Comparison of ENCODE assay signal across 13 mouse cellular contexts in the genomic region with DNA sequence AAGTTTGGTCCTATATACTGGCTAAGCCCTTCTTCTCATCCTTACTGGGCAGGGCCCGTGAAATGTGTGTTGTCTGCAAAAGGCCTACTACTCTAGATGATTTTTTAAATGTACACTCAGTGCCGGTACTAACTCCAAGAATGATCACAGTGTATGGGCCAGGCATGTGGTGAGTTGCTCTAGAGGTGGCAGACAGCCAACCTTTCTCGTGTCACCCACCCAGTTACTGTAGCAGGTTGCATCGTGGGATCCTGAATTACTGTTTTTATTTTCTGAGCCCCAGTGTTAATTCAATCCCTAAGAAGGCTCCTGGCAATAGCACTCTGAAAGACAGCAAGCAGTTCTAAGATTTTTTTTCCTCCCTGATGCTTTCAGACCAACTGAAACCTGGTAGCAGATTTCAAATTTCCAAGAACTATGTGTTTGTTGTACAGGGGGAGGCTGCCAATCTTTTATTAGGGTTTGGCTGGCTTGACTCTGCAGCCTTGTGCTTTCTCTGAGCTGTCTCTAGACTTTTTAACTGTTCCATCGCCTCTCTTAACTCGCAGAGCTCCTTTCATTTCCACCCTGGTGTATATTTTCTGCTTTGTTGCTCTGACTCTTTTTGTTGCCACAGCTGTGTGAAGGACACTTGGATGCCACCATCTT. TPM values are rescaled to one million over a fixed set of nuclear protein-coding genes. Genes with fewer than 3 reads are reported as not detected.
DNase-seq lines count a peak whose midpoint lies in the region; ATAC-seq and TF ChIP-seq lines count a peak whose summit lies in the region.
"Had no signal": no experiment of that assay in that cellular context is flagged by ENCODE, and none has a peak within 500 bp of the region (broad histone marks: within the 10 kb centered on the region; RNA-seq: fewer than 3 reads in every experiment).

No protein-coding gene starts in this region.

- H3K4me3 ChIP-seq in gastrocnemius, adult 2 months: no peak overlapping the region
- no peak overlapping the region for H3K4me3 ChIP-seq in lung, postnatal 0 days (ENCODE audit: low read depth, low read length)
- H3K4me3 ChIP-seq in limb, embryonic 15.5 days: no peak overlapping the region
- H3K4me3 ChIP-seq: liver, embryonic 13.5 days; megakaryocyte, embryonic 14.5 days; myocyte had no signal

- H3K27ac ChIP-seq in gastrocnemius, adult 2 months: no peak overlapping the region
- H3K27ac ChIP-seq in lung, postnatal 0 days (ENCODE audit: low read length): no peak overlapping the region
- peak overlapping the region; percentile 39 for H3K27ac ChIP-seq in limb, embryonic 15.5 days
- H3K27ac ChIP-seq: liver, embryonic 13.5 days had no signal

- no peak for TF ChIP-seq CTCF in gastrocnemius, adult 2 months (IDR thresholded peaks at IDR 0.05)
- no peak for TF ChIP-seq CTCF in lung, postnatal 0 days (IDR thresholded peaks at IDR 0.05)

- intact Hi-C loops in gastrocnemius, adult 2 months (cut with DNase I): no loop called here

- WGBS in lung, postnatal 0 days: 44% methylated on average over 6 of the region's 6 CpGs
- WGBS in limb, embryonic 15.5 days: 44% methylated on average over 6 of the region's 6 CpGs

- peak; percentile 1 for DNase-seq in gastrocnemius, adult 18-20 months (ENCODE audit: low spot score)
- DNase-seq in gastrocnemius, adult 2 months: no peak
- peak; percentile 6 for DNase-seq in lung, postnatal 0 days (ENCODE audit: low spot score)
- no peak for DNase-seq in lung, postnatal 14 days
- peak; percentile 32 for DNase-seq in adipocyte (ENCODE audit: low spot score)
- DNase-seq: adrenal gland, postnatal 25 days; cerebellum, adult 11-12 months; kidney, adult 18-20 months; liver, embryonic 13.5 days had no signal

- no peak for TF ChIP-seq EP300 in lung, postnatal 0 days (IDR thresholded peaks at IDR 0.05)

- no peak overlapping the region for H3K9ac ChIP-seq in lung, postnatal 0 days (replicated peaks; ENCODE audit: low read depth)
- H3K9ac ChIP-seq in limb, embryonic 15.5 days: no peak overlapping the region
- H3K9ac ChIP-seq: liver, embryonic 13.5 days had no signal

- H3K4me1 ChIP-seq in lung, postnatal 0 days (ENCODE audit: insufficient read depth, low read depth, low read length): no peaks in the 10 kb centered on the region
- 0 out of 2 replicates have a peak, but pooled peaks cover 4% of the 10 kb centered on the region for H3K4me1 ChIP-seq in limb, embryonic 15.5 days
- H3K4me1 ChIP-seq: liver, embryonic 13.5 days; megakaryocyte, embryonic 14.5 days had no signal

- H3K4me2 ChIP-seq in lung, postnatal 0 days (replicated peaks; ENCODE audit: low read depth, low read length): no peak overlapping the region
- no peak overlapping the region for H3K4me2 ChIP-seq in limb, embryonic 15.5 days
- H3K4me2 ChIP-seq: liver, embryonic 13.5 days had no signal

- H3K27me3 ChIP-seq in lung, postnatal 0 days (replicated peaks; ENCODE audit: insufficient read depth, low read length): no peaks in the 10 kb centered on the region
- H3K27me3 ChIP-seq in limb, embryonic 15.5 days: peaks cover 11% of the 10 kb centered on the region; the same call in 1 of the 2 replicates
- H3K27me3 ChIP-seq: liver, embryonic 13.5 days had no signal

- ATAC-seq in lung, postnatal 0 days: no peak
- ATAC-seq in limb, embryonic 15.5 days (ENCODE audit: insufficient number of reproducible peaks, low FRiP score, low TSS enrichment, low read depth): peak; percentile 61; the same call in 1 of the 2 replicates
- no peak for ATAC-seq in megakaryocyte-erythroid progenitor cell, adult 5-6 weeks (replicated peaks; ENCODE audit: low FRiP score, low TSS enrichment, poor library complexity, severe bottlenecking)

- H3K9me3 ChIP-seq in lung, postnatal 0 days (ENCODE audit: low read length): no peaks in the 10 kb centered on the region
- H3K9me3 ChIP-seq in limb, embryonic 15.5 days: no peaks in the 10 kb centered on the region
- H3K9me3 ChIP-seq: liver, embryonic 13.5 days; megakaryocyte, embryonic 14.5 days had no signal

- no peaks in the 10 kb centered on the region for H3K36me3 ChIP-seq in lung, postnatal 0 days (ENCODE audit: insufficient read depth, low read length)
- H3K36me3 ChIP-seq in limb, embryonic 15.5 days: no peaks in the 10 kb centered on the region
- H3K36me3 ChIP-seq: liver, embryonic 13.5 days had no signal

RNA-seq across cellular contexts. Expression of a gene that starts 31.0 kb away (rescaled TPM):
- 1 to 10 TPM; 1.1 to 1.2 TPM for total RNA-seq in gastrocnemius, adult 18-20 months (2021)
- total RNA-seq in gastrocnemius, adult 2 months (2021): 1 to 10 TPM; 1.7 to 2.9 TPM
- polyA plus RNA-seq in lung, postnatal 0 days (2015; fragmentation: Nextera tagmentation; extraction: Ambion mirVana): 47.4 and 48.4 TPM in 2 replicates
- polyA plus RNA-seq in limb, embryonic 15.5 days (2015; fragmentation: Nextera tagmentation; extraction: Ambion mirVana): 50.6 and 53.5 TPM in 2 replicates
- total RNA-seq in megakaryocyte-erythroid progenitor cell, adult 5-6 weeks (2014; fragmentation: Nextera tagmentation): 44.4 and 58.5 TPM in 2 replicates
- total RNA-seq in megakaryocyte-erythroid progenitor cell, adult 5-6 weeks (2017): 35.3 and 39.9 TPM in 2 replicates

Comparison
In these comparisons a context has a peak if more than half of its experiments do, and no peak if none do; other contexts are left out.
1. DNase-seq: peak in gastrocnemius, adult 18-20 months (single experiment), lung, postnatal 0 days (single experiment) and adipocyte (single experiment); none in gastrocnemius, adult 2 months (single experiment) and lung, postnatal 14 days (single experiment).
2. RNA of a gene that starts 31.0 kb away (total RNA-seq): 35.3 to 58.5 TPM in megakaryocyte-erythroid progenitor cell, adult 5-6 weeks; 1.7 to 2.9 TPM in gastrocnemius, adult 2 months and 1.1 to 1.2 TPM in gastrocnemius, adult 18-20 months; every median in the first group is over 4 times any median in the second.